In genomic region chr8:4216296-4216695, GRCm38 (mm10) we compare ENCODE assay signal across 8 mouse cellular contexts. TPM values are rescaled to one million over a fixed set of nuclear protein-coding genes. Genes with fewer than 3 reads are reported as not detected.
A peak's percentile ranks its signal among the peaks of the same experiment; 100 is the strongest.
DNase-seq lines count a peak whose midpoint lies in the region; ATAC-seq lines count a peak whose summit lies in the region.

No protein-coding gene starts in this region.

- H3K27ac ChIP-seq in limb, embryonic 15.5 days = no peak overlapping the region
- H3K27ac ChIP-seq in stomach, embryonic 16.5 days (ENCODE audit: low read length) = no peak overlapping the region

- WGBS in limb, embryonic 15.5 days = 8% methylated on average over 18 of the region's 18 CpGs
- WGBS in stomach, embryonic 16.5 days = 12% methylated on average over 18 of the region's 18 CpGs

- no peaks in the 10 kb centered on the region for H3K9me3 ChIP-seq in megakaryocyte, embryonic 14.5 days
- no peaks in the 10 kb centered on the region for H3K9me3 ChIP-seq in limb, embryonic 15.5 days
- no peaks in the 10 kb centered on the region for H3K9me3 ChIP-seq in stomach, embryonic 16.5 days (replicated peaks; ENCODE audit: control insufficient read depth, low read length)

- no peaks in the 10 kb centered on the region for H3K36me3 ChIP-seq in megakaryocyte, embryonic 14.5 days (replicated peaks; ENCODE audit: low read length)
- no peaks in the 10 kb centered on the region for H3K36me3 ChIP-seq in limb, embryonic 15.5 days
- H3K36me3 ChIP-seq in stomach, embryonic 16.5 days (ENCODE audit: control insufficient read depth, insufficient read depth, low read length) = no peaks in the 10 kb centered on the region

- peak overlapping the region; percentile 21 for H3K4me3 ChIP-seq in megakaryocyte, embryonic 14.5 days (replicated peaks)
- H3K4me3 ChIP-seq in limb, embryonic 15.5 days = peak overlapping the region; percentile 43
- peak overlapping the region; percentile 50 for H3K4me3 ChIP-seq in stomach, embryonic 16.5 days (replicated peaks; ENCODE audit: low read length)

- H3K9ac ChIP-seq in limb, embryonic 15.5 days = no peak overlapping the region
- peak overlapping the region; percentile 66 for H3K9ac ChIP-seq in stomach, embryonic 16.5 days (ENCODE audit: low read length)

- H3K27me3 ChIP-seq in megakaryocyte, embryonic 14.5 days (replicated peaks) = peaks cover 62% of the 10 kb centered on the region
- peaks cover 46% of the 10 kb centered on the region for H3K27me3 ChIP-seq in limb, embryonic 15.5 days
- H3K27me3 ChIP-seq in stomach, embryonic 16.5 days (ENCODE audit: control insufficient read depth, insufficient read depth, low read length) = peaks cover 20% of the 10 kb centered on the region; the same call in 1 of the 2 replicates

- ATAC-seq in megakaryocyte, adult 5-6 weeks (ENCODE audit: poor library complexity, severe bottlenecking) = no peak
- no peak for ATAC-seq in limb, embryonic 15.5 days (ENCODE audit: insufficient number of reproducible peaks, low FRiP score, low TSS enrichment, low read depth)
- no peak for ATAC-seq in stomach, embryonic 16.5 days (ENCODE audit: insufficient read depth, low FRiP score)

- DNase-seq in cerebellum, postnatal 10 days = peak; percentile 45 to 60
- no peak for DNase-seq in cerebellum, adult 11 months
- no peak for DNase-seq in right cerebral cortex, adult 18-20 months
- DNase-seq in adrenal gland, adult 18-20 months (ENCODE audit: low spot score in 2 of 2) = no peak

- peak overlapping the region; percentile 88; the same call in 1 of the 2 replicates for H3K4me2 ChIP-seq in limb, embryonic 15.5 days
- peak overlapping the region; percentile 64 for H3K4me2 ChIP-seq in stomach, embryonic 16.5 days (ENCODE audit: low read depth, low read length)

- H3K4me1 ChIP-seq in megakaryocyte, embryonic 14.5 days = peaks cover 51% of the 10 kb centered on the region
- H3K4me1 ChIP-seq in limb, embryonic 15.5 days = peaks cover 36% of the 10 kb centered on the region
- peaks cover 14% of the 10 kb centered on the region for H3K4me1 ChIP-seq in stomach, embryonic 16.5 days (ENCODE audit: control insufficient read depth, insufficient read depth, low read length)

RNA-seq across cellular contexts. Expression of gene Prr36, which starts 1.0 kb away (rescaled TPM):
- polyA plus RNA-seq in megakaryocyte, embryonic 14.5 days (2012; ENCODE audit: insufficient read depth, low replicate concordance) = 0.22 TPM in 1 of 2 replicates, not detected in the other
- total RNA-seq in megakaryocyte, adult 5-6 weeks (2015) = 0.09 and 0.14 TPM in 2 replicates
- total RNA-seq in megakaryocyte, adult 5-6 weeks (2017) = not detected in 2 replicates
- polyA plus RNA-seq in limb, embryonic 15.5 days (2015; fragmentation: Nextera tagmentation; extraction: Ambion mirVana) = 0.73 and 0.86 TPM in 2 replicates
- polyA plus RNA-seq in stomach, embryonic 16.5 days (2015; fragmentation: Nextera tagmentation; extraction: Ambion mirVana) = 2.4 and 2.7 TPM in 2 replicates
- 1 to 10 TPM; 3.5 to 6.1 TPM for total RNA-seq in adrenal gland, adult 18-20 months (2021)

RNA-seq across cellular contexts. Expression of gene Lrrc8e, which starts 10.3 kb away (rescaled TPM):
- polyA plus RNA-seq in megakaryocyte, embryonic 14.5 days (2012; ENCODE audit: insufficient read depth, low replicate concordance) = not detected in 2 replicates
- not detected in 2 replicates for total RNA-seq in megakaryocyte, adult 5-6 weeks (2015)
- not detected in 2 replicates for total RNA-seq in megakaryocyte, adult 5-6 weeks (2017)
- 2.3 TPM in 2 replicates for polyA plus RNA-seq in limb, embryonic 15.5 days (2015; fragmentation: Nextera tagmentation; extraction: Ambion mirVana)
- polyA plus RNA-seq in stomach, embryonic 16.5 days (2015; fragmentation: Nextera tagmentation; extraction: Ambion mirVana) = 6.1 and 9.2 TPM in 2 replicates
- total RNA-seq in adrenal gland, adult 18-20 months (2021) = 10 to 100 TPM; 20.8 to 31.1 TPM

RNA-seq across cellular contexts. Expression of gene Map2k7, which starts 22.2 kb away (rescaled TPM):
- polyA plus RNA-seq in megakaryocyte, embryonic 14.5 days (2012; ENCODE audit: insufficient read depth, low replicate concordance) = 92.1 and 123 TPM in 2 replicates
- total RNA-seq in megakaryocyte, adult 5-6 weeks (2015) = 24.6 and 32.4 TPM in 2 replicates
- total RNA-seq in megakaryocyte, adult 5-6 weeks (2017) = 27.1 and 32.4 TPM in 2 replicates
- polyA plus RNA-seq in limb, embryonic 15.5 days (2015; fragmentation: Nextera tagmentation; extraction: Ambion mirVana) = 25.1 and 27.1 TPM in 2 replicates
- polyA plus RNA-seq in stomach, embryonic 16.5 days (2015; fragmentation: Nextera tagmentation; extraction: Ambion mirVana) = 19.8 and 23.8 TPM in 2 replicates
- total RNA-seq in adrenal gland, adult 18-20 months (2021) = 10 to 100 TPM; 79.0 to 93.2 TPM

RNA-seq across cellular contexts. Expression of gene Gm49320, which starts 22.4 kb away (rescaled TPM):
- polyA plus RNA-seq in megakaryocyte, embryonic 14.5 days (2012; ENCODE audit: insufficient read depth, low replicate concordance) = 12.4 TPM in 1 of 2 replicates, not detected in the other
- total RNA-seq in megakaryocyte, adult 5-6 weeks (2015) = not detected in 2 replicates
- 0.12 TPM in 1 of 2 replicates, not detected in the other for total RNA-seq in megakaryocyte, adult 5-6 weeks (2017)
- polyA plus RNA-seq in limb, embryonic 15.5 days (2015; fragmentation: Nextera tagmentation; extraction: Ambion mirVana) = 0.90 and 1.4 TPM in 2 replicates
- 0.79 TPM in 2 replicates for polyA plus RNA-seq in stomach, embryonic 16.5 days (2015; fragmentation: Nextera tagmentation; extraction: Ambion mirVana)
- total RNA-seq in adrenal gland, adult 18-20 months (2021) = 1 to 10 TPM in 1 of 2 experiments, under 1 TPM in 1; 0.93 to 1.5 TPM

RNA-seq across cellular contexts. Expression of gene Tgfbr3l, which starts 31.7 kb away (rescaled TPM):
- polyA plus RNA-seq in megakaryocyte, embryonic 14.5 days (2012; ENCODE audit: insufficient read depth, low replicate concordance) = 35.3 and 93.0 TPM in 2 replicates
- 1.5 and 2.1 TPM in 2 replicates for total RNA-seq in megakaryocyte, adult 5-6 weeks (2015)
- total RNA-seq in megakaryocyte, adult 5-6 weeks (2017) = 0.44 and 2.5 TPM in 2 replicates
- 2.8 and 4.2 TPM in 2 replicates for polyA plus RNA-seq in limb, embryonic 15.5 days (2015; fragmentation: Nextera tagmentation; extraction: Ambion mirVana)
- 3.0 and 4.9 TPM in 2 replicates for polyA plus RNA-seq in stomach, embryonic 16.5 days (2015; fragmentation: Nextera tagmentation; extraction: Ambion mirVana)
- 10 to 100 TPM; 10.9 to 15.5 TPM for total RNA-seq in adrenal gland, adult 18-20 months (2021)

Comparison
In these comparisons a context has a peak if more than half of its experiments do, and no peak if none do; other contexts are left out.
1. DNase-seq: peak in cerebellum, postnatal 10 days (2 of 2); none in cerebellum, adult 11 months (single experiment), right cerebral cortex, adult 18-20 months (single experiment) and adrenal gland, adult 18-20 months (0 of 2).
2. Peak in every context shown above with its lines, with median percentiles within 50 percentile points of each other: H3K4me3 ChIP-seq.